Mouse (Mus musculus): ENCODE data around the gene Rbbp5. TPM values are rescaled to one million over a fixed set of nuclear protein-coding genes. Genes with fewer than 3 reads are reported as not detected.
"Not testable (repeated sequence)": the region's sequence is repeated elsewhere in the genome, so short reads cannot be mapped to it uniquely, and the experiment has no call there.

The Rbbp5 gene
- 16.5 and 18.2 TPM in 2 replicates for polyA plus RNA-seq (2012; rRNA removed)

- peak; percentile 56 for DNase-seq (ENCODE audit: low read depth, low spot score)
- under 1% methylated on average over 43 of the region's 43 CpGs for WGBS
These were observed at the start of gene Rbbp5 for GRCm38 (mm10) chr1:132476928-132477691. Rbbp5 (plus strand) TSS chr1:132477365.

- no peak for DNase-seq (ENCODE audit: low read depth, low spot score)
- WGBS: 72% methylated on average over 3 of the region's 3 CpGs
These were observed 46.3 kb upstream of the Rbbp5 start for GRCm38 (mm10) chr1:132430818-132431217.

- 44% methylated on average over 9 of the region's 9 CpGs for WGBS
- DNase-seq (ENCODE audit: low read depth, low spot score): no peak
These were observed 45.4 kb upstream of the Rbbp5 start for GRCm38 (mm10) chr1:132431716-132432115.

DNA sequence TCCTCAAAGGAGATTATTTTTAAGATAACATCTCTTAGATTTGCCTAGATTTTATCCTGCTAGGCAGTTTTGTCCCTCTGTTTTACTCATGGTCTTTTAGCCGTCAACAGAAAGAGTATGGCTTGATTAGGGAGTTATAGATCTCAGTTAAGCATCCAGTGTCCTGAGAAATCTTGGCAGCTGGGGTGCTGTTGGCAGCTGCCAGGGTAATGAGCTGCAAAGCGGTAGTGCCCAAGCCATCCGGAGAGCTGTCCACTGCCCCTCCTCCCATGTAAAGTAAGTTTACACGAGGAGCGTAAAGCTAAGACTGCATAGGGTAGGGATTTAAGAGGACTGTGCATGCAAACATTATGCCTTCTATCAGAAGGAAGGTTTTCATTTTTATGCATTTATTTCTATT is 43.8 kb upstream of the Rbbp5 start:
- DNase-seq (ENCODE audit: low read depth, low spot score): no peak
- 54% methylated on average over 5 of the region's 5 CpGs for WGBS

DNA sequence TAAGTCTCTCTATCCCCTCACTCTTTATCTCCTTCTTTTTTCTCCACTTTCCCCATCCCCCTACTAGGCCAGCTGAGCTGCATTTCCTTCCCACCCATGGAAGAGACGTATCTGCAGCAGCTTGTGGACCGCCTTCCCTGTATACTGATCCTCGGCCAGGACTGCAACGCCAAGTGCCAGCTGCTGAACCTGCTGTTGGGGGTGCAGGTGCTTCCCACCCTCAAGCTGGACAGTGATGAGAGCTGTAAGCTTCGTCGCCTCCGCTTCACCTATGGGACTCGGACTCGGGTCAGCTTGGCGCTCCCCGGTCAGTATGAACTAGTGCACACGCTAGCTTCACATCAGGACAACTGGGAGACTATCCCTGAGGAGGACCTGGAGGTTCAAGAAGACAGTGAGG is 43.1 kb upstream of the Rbbp5 start:
- DNase-seq (ENCODE audit: low read depth, low spot score): no peak
- WGBS: 95% methylated on average over 12 of the region's 12 CpGs

DNA sequence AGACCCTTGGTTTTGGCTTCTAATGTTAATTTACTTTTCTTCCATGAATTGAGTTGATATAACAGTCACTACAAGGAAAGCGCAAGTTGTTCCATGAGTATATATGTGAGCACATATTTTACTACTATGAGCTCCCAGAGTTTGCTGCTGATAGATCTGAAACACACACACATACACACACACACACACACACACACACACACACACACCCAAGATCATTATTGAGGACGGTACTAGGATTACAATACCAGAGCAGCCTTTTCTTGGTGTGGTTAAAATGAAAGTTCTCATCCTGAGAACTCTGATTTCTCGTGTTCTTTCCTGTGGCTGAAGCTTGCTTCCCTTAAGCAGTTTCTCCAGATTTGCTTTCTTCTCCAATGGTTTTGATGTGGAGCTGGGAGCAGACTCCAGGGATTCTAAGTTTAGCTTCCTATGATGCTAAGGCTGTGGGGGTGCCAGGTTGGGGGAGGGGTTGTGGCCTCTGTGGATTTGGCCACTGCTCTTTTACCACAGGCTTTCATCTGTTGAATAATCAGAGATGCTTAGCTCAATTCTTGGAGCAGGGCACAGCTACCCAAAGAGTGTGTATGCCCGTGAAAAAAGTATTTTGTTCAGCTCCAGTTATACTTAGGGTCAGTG is 40.7 kb upstream of the Rbbp5 start:
- 68% methylated on average over 4 of the region's 4 CpGs for WGBS
- DNase-seq (ENCODE audit: low read depth, low spot score): no peak

DNA sequence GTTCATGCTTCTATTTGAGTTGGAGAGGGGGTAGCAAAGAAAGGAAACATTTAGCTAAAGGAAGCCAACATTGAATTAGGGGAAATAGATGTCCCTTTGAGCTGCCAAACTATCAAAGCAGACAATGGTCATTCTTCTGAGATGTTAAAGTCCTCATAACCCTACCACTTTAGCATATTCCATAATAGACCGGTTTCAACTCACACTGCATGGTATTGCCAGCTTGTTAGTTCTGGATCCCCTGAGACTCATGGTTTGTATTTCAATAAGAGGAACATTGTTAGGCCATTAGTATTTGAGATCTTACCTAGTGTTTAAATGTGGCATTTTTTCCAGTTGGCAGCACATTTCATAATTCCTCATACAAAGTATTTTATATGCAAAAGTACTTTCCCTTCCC is 40.2 kb upstream of the Rbbp5 start:
- WGBS: 83% methylated on average over 1 of the region's 1 CpGs
- DNase-seq (ENCODE audit: low read depth, low spot score): no peak

- DNase-seq (ENCODE audit: low read depth, low spot score): no peak
- WGBS: 71% methylated on average over 5 of the region's 5 CpGs
These were observed 39.8 kb upstream of the Rbbp5 start for GRCm38 (mm10) chr1:132437389-132437788.

- WGBS: 79% methylated on average over 1 of the region's 1 CpGs
- no peak for DNase-seq (ENCODE audit: low read depth, low spot score)
These were observed 36.2 kb upstream of the Rbbp5 start for GRCm38 (mm10) chr1:132440896-132441435.

DNA sequence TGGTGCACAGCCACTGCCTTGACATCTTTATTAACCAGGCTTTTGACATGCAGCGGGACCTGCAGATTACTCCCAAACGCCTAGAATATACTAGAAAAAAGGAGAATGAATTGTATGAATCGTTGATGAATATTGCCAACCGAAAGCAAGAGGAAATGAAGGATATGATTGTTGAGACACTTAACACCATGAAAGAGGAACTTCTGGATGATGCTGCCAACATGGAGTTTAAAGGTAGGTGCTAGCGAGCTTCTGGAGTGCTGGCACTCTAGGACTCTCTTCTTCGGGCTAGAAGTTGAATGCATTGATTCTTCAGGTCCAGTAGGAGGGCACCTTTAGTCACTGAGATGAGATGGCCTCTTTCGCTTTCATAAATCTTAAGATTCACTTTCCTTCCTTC is 27.4 kb upstream of the Rbbp5 start:
- DNase-seq (ENCODE audit: low read depth, low spot score): no peak
- WGBS: 87% methylated on average over 7 of the region's 7 CpGs

- no peak for DNase-seq (ENCODE audit: low read depth, low spot score)
- WGBS: 80% methylated on average over 5 of the region's 5 CpGs
These were observed 12.5 kb upstream of the Rbbp5 start for GRCm38 (mm10) chr1:132464651-132465050.

DNA sequence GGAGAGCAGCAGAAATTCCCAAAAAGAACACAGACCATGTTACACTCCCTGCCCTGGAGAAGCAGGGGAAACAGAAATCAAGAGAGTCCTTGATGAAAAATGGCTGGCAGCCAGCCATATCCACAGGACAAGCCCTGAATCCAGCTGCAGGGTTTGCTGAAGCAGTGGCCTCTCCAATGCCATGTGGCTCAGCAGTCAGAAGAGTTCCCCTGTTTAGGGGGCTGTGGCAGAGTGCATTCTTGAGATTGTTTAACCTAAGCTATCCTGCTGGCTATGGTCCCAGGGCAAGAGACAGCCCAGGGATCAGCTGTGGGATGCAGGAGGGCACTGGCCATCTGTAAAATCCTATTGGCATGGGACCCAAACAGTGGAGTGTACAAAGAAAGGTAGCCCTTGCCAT is 8.2 kb upstream of the Rbbp5 start:
- no peak for DNase-seq (ENCODE audit: low read depth, low spot score)

DNA sequence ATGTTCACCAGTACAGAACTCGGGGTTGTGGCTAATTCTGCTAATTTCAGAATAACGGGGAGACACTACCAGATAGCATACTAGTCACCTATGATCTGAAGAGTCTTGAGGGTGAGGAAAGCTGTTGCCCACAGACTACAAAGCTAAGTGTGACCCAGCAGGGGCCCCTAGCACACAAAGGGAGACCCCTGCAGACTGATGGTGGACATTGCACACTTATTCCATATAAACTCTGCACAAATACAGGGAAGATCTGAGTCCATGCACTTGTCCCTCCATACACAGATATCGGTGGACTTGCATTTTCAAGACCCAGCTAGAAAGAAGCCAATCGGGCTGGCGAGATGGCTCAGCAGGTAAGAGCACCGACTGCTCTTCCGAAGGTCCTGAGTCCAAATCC is 7.6 kb upstream of the Rbbp5 start:
- no peak for DNase-seq (ENCODE audit: low read depth, low spot score)
- WGBS: 92% methylated on average over 7 of the region's 7 CpGs

DNA sequence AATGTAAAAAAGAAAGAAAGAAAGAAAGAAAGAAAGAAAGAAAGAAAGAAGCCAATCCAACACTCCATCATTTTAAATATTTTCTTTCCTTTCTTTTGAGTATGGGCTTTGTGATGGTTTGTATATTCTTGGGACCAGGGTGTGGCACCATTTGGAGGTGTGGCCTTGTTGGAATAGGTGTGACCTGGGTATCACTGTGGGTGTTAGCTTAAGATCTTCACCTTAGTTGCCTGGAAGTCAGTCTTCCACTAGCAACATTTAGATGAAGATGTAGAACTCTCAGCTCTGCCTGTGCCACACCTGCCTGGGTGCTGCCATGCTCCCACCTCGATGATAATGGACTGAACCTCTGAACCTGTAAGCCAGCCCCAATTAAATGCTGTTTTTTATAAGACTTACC is 7.1 kb upstream of the Rbbp5 start:
- DNase-seq (ENCODE audit: low read depth, low spot score): not testable (repeated sequence)
- 55% methylated on average over 1 of the region's 1 CpGs for WGBS

- no peak for DNase-seq (ENCODE audit: low read depth, low spot score)
- 85% methylated on average over 2 of the region's 2 CpGs for WGBS
These were observed 6.1 kb upstream of the Rbbp5 start for GRCm38 (mm10) chr1:132471032-132471431.

DNA sequence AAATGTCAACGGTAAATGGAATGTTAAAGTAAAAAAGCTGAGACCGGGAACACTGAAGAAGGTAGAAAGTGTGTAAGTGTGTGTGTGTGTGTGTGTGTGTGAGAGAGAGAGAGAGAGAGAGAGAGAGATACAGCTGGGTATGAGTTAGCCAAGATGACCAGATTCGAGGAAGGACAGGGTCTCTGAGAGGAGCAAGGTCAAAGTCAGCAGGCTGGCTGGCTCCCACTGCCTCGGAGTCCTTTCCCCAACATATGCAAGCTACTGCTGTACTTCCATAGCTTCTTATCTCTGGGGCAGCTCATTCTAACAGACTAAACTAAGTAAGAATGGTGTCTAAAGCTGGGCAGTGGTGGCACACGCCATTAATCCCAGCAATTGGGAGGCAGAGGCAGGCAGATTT is 5.7 kb upstream of the Rbbp5 start:
- whole genome bisulfite sequencing: 88% methylated on average over 5 of the region's 5 CpGs
- no peak for DNase-seq (ENCODE audit: low read depth, low spot score)

GRCm38 (mm10) chr1:132472537-132472936 is 4.6 kb upstream of the Rbbp5 start:
- no peak for DNase-seq (ENCODE audit: low read depth, low spot score)
- 59% methylated on average over 5 of the region's 5 CpGs for WGBS

- DNase-seq (ENCODE audit: low read depth, low spot score): no peak
- 45% methylated on average over 1 of the region's 1 CpGs for WGBS
These were observed 2.7 kb upstream of the Rbbp5 start for GRCm38 (mm10) chr1:132474496-132474895.

- 2% methylated on average over 9 of the region's 9 CpGs for WGBS
- peak; percentile 0 for DNase-seq (ENCODE audit: low read depth, low spot score)
These were observed 614 bp upstream of the Rbbp5 start for GRCm38 (mm10) chr1:132476575-132476927.

DNA sequence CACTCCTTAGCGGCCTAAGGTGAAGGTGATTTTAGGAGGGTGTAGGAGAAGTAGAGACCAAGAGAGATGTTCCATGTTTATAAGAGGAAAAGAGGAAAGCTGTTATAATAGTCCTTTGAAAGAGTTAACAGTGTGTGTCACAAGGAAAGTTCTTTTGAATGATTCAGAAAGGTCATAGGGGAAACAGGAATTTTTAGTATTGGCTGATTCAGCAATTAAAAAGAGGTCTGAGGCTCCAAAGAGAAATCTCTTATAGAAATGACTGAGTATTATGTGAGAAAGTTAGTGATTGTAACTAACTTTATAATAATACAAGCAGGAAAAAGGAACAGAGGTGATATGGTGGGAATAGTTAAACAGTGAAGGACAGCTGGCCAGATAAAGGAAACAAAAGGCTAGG is 2.3 kb downstream of the Rbbp5 start:
- 86% methylated on average over 1 of the region's 1 CpGs for WGBS
- no peak for DNase-seq (ENCODE audit: low read depth, low spot score)

- WGBS: 84% methylated on average over 2 of the region's 2 CpGs
- no peak for DNase-seq (ENCODE audit: low read depth, low spot score)
These were observed 4.5 kb downstream of the Rbbp5 start for GRCm38 (mm10) chr1:132481619-132482018.
